9 mouse cellular contexts compared by ENCODE assay signal in the genomic region with DNA sequence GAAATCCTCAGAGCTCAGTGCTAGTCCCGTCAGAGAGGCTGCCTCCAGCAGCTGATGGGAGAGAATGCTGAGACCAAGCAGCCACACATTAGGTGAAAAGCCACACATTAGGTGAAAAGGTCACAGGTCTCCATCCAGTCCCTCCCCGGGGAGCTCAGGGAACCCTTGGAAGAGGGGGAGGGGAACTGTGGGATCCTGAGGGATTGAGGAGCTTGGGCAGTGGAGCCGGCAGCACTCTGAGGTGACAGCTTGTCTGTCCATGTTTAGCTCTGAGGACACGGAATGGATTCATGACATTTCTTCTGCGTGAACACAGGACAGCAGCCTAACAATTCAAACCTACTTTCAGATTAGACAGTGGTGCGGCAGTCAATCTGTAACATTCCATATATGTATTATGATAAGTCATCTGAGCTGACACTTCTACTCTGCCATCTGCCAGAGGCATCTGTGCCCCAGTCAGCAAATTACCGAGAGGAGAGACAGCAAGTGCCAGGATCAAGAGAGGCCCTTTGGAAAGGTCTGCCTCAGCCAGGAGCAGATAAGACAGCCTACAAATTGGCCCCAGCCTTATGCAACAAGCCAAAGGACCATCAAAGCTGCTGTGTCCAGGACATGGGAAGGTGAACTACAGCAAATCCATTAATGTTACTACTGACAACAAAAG. TPM values are rescaled to one million over a fixed set of nuclear protein-coding genes. Genes with fewer than 3 reads are reported as not detected.
A peak's percentile ranks its signal among the peaks of the same experiment; 100 is the strongest.
DNase-seq lines count a peak whose midpoint lies in the region; ATAC-seq and TF ChIP-seq lines count a peak whose summit lies in the region.
"Had no signal": no experiment of that assay in that cellular context is flagged by ENCODE, and none has a peak within 500 bp of the region (broad histone marks: within the 10 kb centered on the region; RNA-seq: fewer than 3 reads in every experiment).

No protein-coding gene starts in this region.

- no peaks in the 10 kb centered on the region for H3K27me3 ChIP-seq in heart, embryonic 16.5 days (ENCODE audit: control insufficient read depth, insufficient read depth, low read length)
- H3K27me3 ChIP-seq in midbrain, postnatal 0 days (ENCODE audit: insufficient read depth, low read length): no peaks in the 10 kb centered on the region

- no peak for TF ChIP-seq CTCF in midbrain, postnatal 0 days (IDR thresholded peaks at IDR 0.05)

- ATAC-seq in frontal cortex, adult (ENCODE audit: low TSS enrichment): peak; percentile 6; the same call in 1 of the 2 replicates
- peak; percentile 34; the same call in 1 of the 2 replicates for ATAC-seq in heart, embryonic 16.5 days (replicated peaks; ENCODE audit: extremely low read depth, insufficient read depth, low FRiP score)
- ATAC-seq in midbrain, postnatal 0 days (ENCODE audit: low FRiP score): peak; percentile 25; the same call in 1 of the 2 replicates
- ATAC-seq: activated CD4-positive, CD25-positive, alpha-beta regulatory T cell, adult 4 months had no signal

- peak overlapping the region; percentile 51 for H3K27ac ChIP-seq in heart, embryonic 16.5 days (ENCODE audit: low read length)
- H3K27ac ChIP-seq in midbrain, postnatal 0 days (ENCODE audit: low read depth, low read length): no peak overlapping the region

- peaks cover 2% of the 10 kb centered on the region; the same call in 1 of the 2 replicates for H3K36me3 ChIP-seq in heart, embryonic 16.5 days (ENCODE audit: control insufficient read depth, insufficient read depth)
- peaks cover 29% of the 10 kb centered on the region for H3K36me3 ChIP-seq in midbrain, postnatal 0 days (ENCODE audit: insufficient read depth, low read length)

- no peak overlapping the region for H3K4me3 ChIP-seq in heart, embryonic 16.5 days (ENCODE audit: low read length)
- H3K4me3 ChIP-seq in midbrain, postnatal 0 days (ENCODE audit: low read depth, low read length): no peak overlapping the region

- H3K4me2 ChIP-seq in heart, embryonic 16.5 days (ENCODE audit: low read depth, low read length): no peak overlapping the region
- H3K4me2 ChIP-seq in midbrain, postnatal 0 days (ENCODE audit: low read depth, low read length, poor library complexity, severe bottlenecking): no peak overlapping the region

- WGBS in heart, embryonic 16.5 days: 36% methylated on average over 7 of the region's 7 CpGs
- 49% methylated on average over 7 of the region's 7 CpGs for WGBS in midbrain, postnatal 0 days

- H3K9ac ChIP-seq in heart, embryonic 16.5 days (ENCODE audit: low read length): no peak overlapping the region
- H3K9ac ChIP-seq in midbrain, postnatal 0 days (replicated peaks; ENCODE audit: low read length, poor library complexity, severe bottlenecking): no peak overlapping the region

- no peak for DNase-seq in frontal cortex, postnatal 14 days (ENCODE audit: low spot score in 2 of 2)
- DNase-seq in retina, postnatal 1 day: peak; percentile 70
- no peak for DNase-seq in retina, embryonic 14.5 days (ENCODE audit: low spot score)
- peak; percentile 50 for DNase-seq in midbrain, postnatal 0 days (ENCODE audit: low spot score)
- DNase-seq in spleen, adult 18-20 months: no peak
- no peak for DNase-seq in adrenal gland, adult 2 months

- H3K4me1 ChIP-seq in heart, embryonic 16.5 days (ENCODE audit: control insufficient read depth, insufficient read depth, low read length): peaks cover 10% of the 10 kb centered on the region
- no peaks in the 10 kb centered on the region for H3K4me1 ChIP-seq in midbrain, postnatal 0 days (ENCODE audit: insufficient read depth, low read length)

- H3K9me3 ChIP-seq in heart, embryonic 16.5 days (replicated peaks; ENCODE audit: control insufficient read depth, low read length): no peaks in the 10 kb centered on the region
- no peaks in the 10 kb centered on the region for H3K9me3 ChIP-seq in midbrain, postnatal 0 days (ENCODE audit: low read length)

RNA-seq across cellular contexts. Expression of gene Agpat3, which starts 28.9 kb away (rescaled TPM):
- 56.6 and 69.5 TPM in 2 replicates for polyA plus RNA-seq in heart, embryonic 16.5 days (2015; fragmentation: Nextera tagmentation; extraction: Ambion mirVana)
- total RNA-seq in midbrain, postnatal 0 days (2014; rRNA removed): 106 and 137 TPM in 2 replicates
- 91.7 and 96.8 TPM in 2 replicates for polyA plus RNA-seq in midbrain, postnatal 0 days (2015; fragmentation: Nextera tagmentation; extraction: Ambion mirVana)
- 100 to 1,000 TPM; 346 to 422 TPM for total RNA-seq in adrenal gland, adult 2 months (2021)
- 543 and 654 TPM in 2 replicates for polyA plus RNA-seq in adrenal gland, adult 2 months (2012; rRNA removed)

Comparison
In these comparisons a context has a peak if more than half of its experiments do, and no peak if none do; other contexts are left out.
1. DNase-seq: peak in retina, postnatal 1 day (single experiment) and midbrain, postnatal 0 days (single experiment); none in frontal cortex, postnatal 14 days (0 of 2), retina, embryonic 14.5 days (single experiment), spleen, adult 18-20 months (0 of 2) and adrenal gland, adult 2 months (single experiment).
2. Peak in every context shown above with its lines, with median percentiles within 50 percentile points of each other: ATAC-seq.